Mouse (Mus musculus): ENCODE data around the gene Tomm6. TPM values are rescaled to one million over a fixed set of nuclear protein-coding genes. Genes with fewer than 3 reads are reported as not detected.

Tomm6 gene
- polyA plus RNA-seq, 1 experiment from 2014 or later = 463 TPM

DNA sequence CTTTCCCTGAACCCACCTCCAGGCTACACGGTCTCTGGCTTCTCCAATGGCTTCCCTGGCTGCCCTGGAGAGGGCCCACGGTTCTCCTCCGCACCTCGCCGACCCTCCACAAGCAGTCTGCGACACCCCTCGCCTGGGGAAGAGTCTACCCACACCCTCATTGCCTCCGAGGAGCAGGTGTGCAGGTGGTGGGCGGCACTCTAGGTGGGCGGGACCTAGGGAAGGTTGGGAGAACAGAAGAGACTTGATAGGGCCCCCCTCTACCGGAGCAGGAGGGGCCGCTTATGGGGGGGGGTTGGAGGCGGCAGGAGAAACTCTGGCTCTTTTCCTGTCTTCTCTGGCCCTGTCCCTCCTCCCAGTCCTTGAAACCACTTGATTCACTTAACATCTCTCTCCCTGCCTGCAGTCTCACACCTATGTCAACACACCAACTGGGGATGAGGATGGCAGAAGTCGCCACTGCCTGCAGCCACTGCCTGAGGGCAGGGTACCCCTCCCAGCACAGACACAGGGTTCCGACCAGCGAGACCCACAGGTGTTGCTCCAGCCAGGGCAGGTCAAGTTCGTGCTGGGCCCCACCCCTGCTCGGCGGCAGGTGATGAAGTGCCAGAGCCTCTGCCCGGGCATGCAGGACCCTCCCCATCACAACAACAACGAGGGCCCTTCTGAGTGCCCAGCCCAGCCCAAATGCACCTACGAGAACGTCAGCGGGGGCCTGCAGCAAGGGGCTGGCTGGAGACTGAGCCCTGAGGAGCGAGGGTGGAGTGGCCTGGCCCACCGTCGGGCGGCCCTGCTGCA, 14.6 kb upstream of the Tomm6 start:
- Histone ChIP-seq H3K27ac (ENCODE audit: low read depth) (no peak overlapping the region), H3K9me3 (ENCODE audit: control insufficient read depth, low read length) (no peaks in the 10 kb centered on the region), H3K4me1 (replicated peaks; ENCODE audit: control insufficient read depth, insufficient read depth, low read length) (peaks cover 4% of the 10 kb centered on the region; the same call in 1 of the 2 replicates), H3K4me3 (ENCODE audit: low read depth, low read length) (no peak overlapping the region), H3K27me3 (replicated peaks; ENCODE audit: control insufficient read depth, insufficient read depth, low read length) (no peaks in the 10 kb centered on the region), H3K9ac (ENCODE audit: low read length) (no peak overlapping the region), H3K4me2 (ENCODE audit: low read length) (no peak overlapping the region), H3K36me3 (ENCODE audit: control insufficient read depth, insufficient read depth, low read length) (peaks cover 37% of the 10 kb centered on the region)
- ATAC-seq (replicated peaks; ENCODE audit: low FRiP score, low TSS enrichment, low read depth) (no peak), DNase-seq (ENCODE audit: low spot score) (no peak)
- WGBS = 40% methylated on average over 28 of the region's 28 CpGs

DNA sequence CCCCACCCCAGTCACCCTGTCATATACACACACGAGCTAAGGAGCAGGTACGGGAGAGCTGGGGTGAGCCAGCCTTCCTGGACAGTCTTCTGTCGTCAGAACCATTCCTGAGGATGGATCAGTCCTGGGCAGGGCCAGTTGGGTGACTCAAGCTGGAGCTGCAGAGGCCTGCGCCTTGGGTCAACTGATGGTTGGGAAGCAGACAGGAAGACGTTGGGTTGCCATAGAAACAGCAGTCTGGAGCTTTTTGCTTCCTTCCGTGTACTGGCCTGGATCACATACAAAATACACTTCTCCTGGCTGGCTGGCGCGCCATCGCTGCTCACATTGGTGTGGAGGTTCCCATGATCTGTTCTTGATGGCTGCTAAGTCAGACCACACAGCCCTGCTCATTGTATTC, 13.6 kb upstream of the Tomm6 start:
- DNase-seq (ENCODE audit: low spot score) (no peak), ATAC-seq (replicated peaks; ENCODE audit: low FRiP score, low TSS enrichment, low read depth) (no peak)
- 76% methylated on average over 9 of the region's 9 CpGs for WGBS
- Histone ChIP-seq H3K4me2 (ENCODE audit: low read length) (no peak overlapping the region), H3K36me3 (ENCODE audit: control insufficient read depth, insufficient read depth, low read length) (peaks cover 41% of the 10 kb centered on the region), H3K4me3 (ENCODE audit: low read depth, low read length) (no peak overlapping the region), H3K9ac (ENCODE audit: low read length) (no peak overlapping the region), H3K9me3 (ENCODE audit: control insufficient read depth, low read length) (no peaks in the 10 kb centered on the region), H3K4me1 (replicated peaks; ENCODE audit: control insufficient read depth, insufficient read depth, low read length) (peaks cover 4% of the 10 kb centered on the region; the same call in 1 of the 2 replicates), H3K27ac (ENCODE audit: low read depth) (no peak overlapping the region), H3K27me3 (replicated peaks; ENCODE audit: control insufficient read depth, insufficient read depth, low read length) (no peaks in the 10 kb centered on the region)

GRCm38 (mm10) chr17:47699055-47699454, 10.9 kb upstream of the Tomm6 start:
- no peak overlapping the region for H3K9ac ChIP-seq (ENCODE audit: low read length)
- H3K36me3 ChIP-seq (ENCODE audit: control insufficient read depth, insufficient read depth, low read length) = peaks cover 41% of the 10 kb centered on the region
- no peaks in the 10 kb centered on the region for H3K9me3 ChIP-seq (ENCODE audit: control insufficient read depth, low read length)
- no peak overlapping the region for H3K27ac ChIP-seq (ENCODE audit: low read depth)
- peaks cover 11% of the 10 kb centered on the region; the same call in 1 of the 2 replicates for H3K4me1 ChIP-seq (replicated peaks; ENCODE audit: control insufficient read depth, insufficient read depth, low read length)
- H3K4me2 ChIP-seq (ENCODE audit: low read length) = no peak overlapping the region
- H3K27me3 ChIP-seq (replicated peaks; ENCODE audit: control insufficient read depth, insufficient read depth, low read length) = no peaks in the 10 kb centered on the region
- DNase-seq (ENCODE audit: low spot score) (no peak), ATAC-seq (replicated peaks; ENCODE audit: low FRiP score, low TSS enrichment, low read depth) (no peak)
- no peak overlapping the region for H3K4me3 ChIP-seq (ENCODE audit: low read depth, low read length)
- WGBS = 79% methylated on average over 2 of the region's 2 CpGs

DNA sequence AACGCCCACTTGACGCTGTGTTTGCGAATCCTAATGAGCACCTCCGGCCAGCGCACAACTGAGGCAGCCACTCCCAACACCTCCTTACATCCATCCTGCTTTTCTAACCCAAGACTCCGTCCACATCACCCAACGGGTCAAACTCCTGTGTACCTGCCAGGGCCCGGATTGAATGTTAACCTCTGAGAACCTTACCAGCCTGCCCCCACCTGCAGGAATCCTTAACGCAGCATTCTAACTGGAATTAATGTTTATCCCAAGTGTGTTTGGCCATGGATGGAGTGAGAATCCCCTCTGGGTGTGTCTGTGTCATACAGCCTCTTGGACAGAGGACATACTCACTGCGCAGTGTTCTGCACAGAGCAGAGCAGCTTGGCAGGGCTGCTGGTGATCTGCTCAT, 10.0 kb upstream of the Tomm6 start:
- no peak overlapping the region for H3K4me2 ChIP-seq (ENCODE audit: low read length)
- no peaks in the 10 kb centered on the region for H3K9me3 ChIP-seq (ENCODE audit: control insufficient read depth, low read length)
- H3K36me3 ChIP-seq (ENCODE audit: control insufficient read depth, insufficient read depth, low read length) = peaks cover 37% of the 10 kb centered on the region
- H3K4me1 ChIP-seq (replicated peaks; ENCODE audit: control insufficient read depth, insufficient read depth, low read length) = peaks cover 10% of the 10 kb centered on the region; the same call in 1 of the 2 replicates
- H3K27me3 ChIP-seq (replicated peaks; ENCODE audit: control insufficient read depth, insufficient read depth, low read length) = no peaks in the 10 kb centered on the region
- no peak overlapping the region for H3K4me3 ChIP-seq (ENCODE audit: low read depth, low read length)
- WGBS = 92% methylated on average over 10 of the region's 10 CpGs
- no peak for ATAC-seq (replicated peaks; ENCODE audit: low FRiP score, low TSS enrichment, low read depth)
- no peak overlapping the region for H3K27ac ChIP-seq (ENCODE audit: low read depth)
- DNase-seq (ENCODE audit: low spot score) = no peak
- H3K9ac ChIP-seq (ENCODE audit: low read length) = no peak overlapping the region

DNA sequence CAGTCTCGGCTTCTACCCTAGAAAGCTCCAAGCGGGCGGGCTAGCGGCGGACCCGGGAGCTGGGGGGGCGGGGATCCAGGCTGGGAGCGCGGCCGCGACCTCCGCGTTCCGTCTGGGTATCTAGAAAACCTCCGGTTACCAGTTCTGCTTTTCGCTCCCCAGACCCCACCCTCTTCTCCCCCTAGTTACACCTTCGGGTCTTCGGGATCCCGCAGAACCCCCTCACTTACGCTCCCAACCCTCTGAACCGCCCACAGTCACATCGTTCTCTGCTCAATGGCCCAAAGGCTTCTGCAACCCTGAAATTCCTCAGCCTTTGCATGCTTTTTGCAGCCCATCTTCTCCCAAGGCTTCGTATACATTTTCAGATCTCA, 7.1 kb upstream of the Tomm6 start:
- ATAC-seq (replicated peaks; ENCODE audit: low FRiP score, low TSS enrichment, low read depth) = no peak
- Histone ChIP-seq H3K27me3 (replicated peaks; ENCODE audit: control insufficient read depth, insufficient read depth, low read length) (no peaks in the 10 kb centered on the region), H3K27ac (ENCODE audit: low read depth) (peak overlapping the region; percentile 3; the same call in 1 of the 2 replicates), H3K36me3 (ENCODE audit: control insufficient read depth, insufficient read depth, low read length) (peaks cover 17% of the 10 kb centered on the region; the same call in 1 of the 2 replicates), H3K4me3 (ENCODE audit: low read depth, low read length) (peak overlapping the region; percentile 69), H3K9ac (ENCODE audit: low read length) (peak overlapping the region; percentile 75), H3K9me3 (ENCODE audit: control insufficient read depth, low read length) (no peaks in the 10 kb centered on the region), H3K4me2 (ENCODE audit: low read length) (peak overlapping the region; percentile 56), H3K4me1 (replicated peaks; ENCODE audit: control insufficient read depth, insufficient read depth, low read length) (peaks cover 7% of the 10 kb centered on the region; the same call in 1 of the 2 replicates)
- under 1% methylated on average over 23 of the region's 23 CpGs for WGBS
- DNase-seq (ENCODE audit: low spot score) = peak; percentile 69

DNA sequence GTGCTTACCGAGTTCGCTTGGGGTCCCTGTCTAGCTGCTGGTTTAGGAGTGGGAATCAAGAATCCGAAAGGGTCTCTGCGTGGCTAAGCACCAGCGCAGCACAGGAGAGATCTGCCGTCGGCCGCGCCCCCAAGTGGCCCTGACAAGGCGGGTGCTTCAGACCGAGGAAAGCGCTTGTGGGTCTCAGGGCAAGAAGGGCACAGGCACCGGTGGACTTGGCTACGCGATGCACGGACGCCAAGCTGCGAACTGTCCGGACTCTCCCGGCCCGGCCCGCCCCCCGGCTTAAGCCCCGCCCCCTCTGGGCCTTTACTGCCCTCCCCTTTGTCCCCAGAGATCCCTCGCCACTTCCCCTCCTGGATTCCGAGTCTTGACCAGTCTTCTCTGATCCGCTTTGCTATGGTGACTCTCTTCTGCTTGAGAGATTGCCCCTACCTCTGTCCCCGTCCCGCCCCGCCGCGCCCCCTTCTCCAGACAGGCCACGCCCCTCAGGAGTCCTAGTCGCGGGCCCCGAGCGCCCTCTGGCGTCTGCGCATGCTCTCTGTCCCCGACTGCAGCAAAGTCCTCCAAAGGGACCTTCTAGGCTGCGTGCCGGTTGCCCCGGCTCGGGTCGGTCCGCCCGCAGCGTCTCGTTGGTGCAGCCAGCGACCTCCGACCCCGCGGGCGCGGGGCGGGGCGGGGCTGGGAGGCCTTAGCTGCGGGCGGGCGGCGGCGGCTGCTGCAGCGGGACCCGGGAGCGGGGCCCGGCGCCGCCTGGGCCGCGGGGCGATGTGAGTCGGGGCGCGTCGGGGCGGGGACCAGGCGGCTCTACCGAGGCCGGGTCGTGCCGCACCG, 6.5 kb upstream of the Tomm6 start, which contains the start of gene Prickle4:
Gene Prickle4, minus strand, starts transcription at position 234 of the 834 bp plus-strand sequence.
- H3K27ac ChIP-seq (ENCODE audit: low read depth) = peak within 1 kb of the TSS; percentile 3; the same call in 1 of the 2 replicates
- peaks cover 11% of the 10 kb centered on the region; the same call in 1 of the 2 replicates for H3K36me3 ChIP-seq (ENCODE audit: control insufficient read depth, insufficient read depth, low read length)
- peak within 1 kb of the TSS; percentile 69 for H3K4me3 ChIP-seq (ENCODE audit: low read depth, low read length)
- H3K9ac ChIP-seq (ENCODE audit: low read length) = peak within 1 kb of the TSS; percentile 75
- peaks cover 7% of the 10 kb centered on the region; the same call in 1 of the 2 replicates for H3K4me1 ChIP-seq (replicated peaks; ENCODE audit: control insufficient read depth, insufficient read depth, low read length)
- DNase-seq (ENCODE audit: low spot score) = peak; percentile 99
- H3K27me3 ChIP-seq (replicated peaks; ENCODE audit: control insufficient read depth, insufficient read depth, low read length) = no peaks in the 10 kb centered on the region
- no peaks in the 10 kb centered on the region for H3K9me3 ChIP-seq (ENCODE audit: control insufficient read depth, low read length)
- under 1% methylated on average over 69 of the region's 82 CpGs for WGBS
- H3K4me2 ChIP-seq (ENCODE audit: low read length) = peak within 1 kb of the TSS; percentile 56
- peak; percentile 94 for ATAC-seq (replicated peaks; ENCODE audit: low FRiP score, low TSS enrichment, low read depth)

DNA sequence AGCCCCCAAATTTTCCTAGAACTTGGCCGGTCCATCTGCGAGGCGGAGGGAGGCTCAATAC, 6.1 kb upstream of the Tomm6 start, which contains the start of gene Gm21981:
Gene Gm21981, minus strand, starts transcription at position 14 of the 61 bp plus-strand sequence.
- 0 out of 2 replicates have a peak, but pooled peaks cover 7% of the 10 kb centered on the region for H3K36me3 ChIP-seq (ENCODE audit: control insufficient read depth, insufficient read depth, low read length)
- WGBS = 2% methylated on average over 3 of the region's 3 CpGs
- peaks cover 11% of the 10 kb centered on the region; the same call in 1 of the 2 replicates for H3K4me1 ChIP-seq (replicated peaks; ENCODE audit: control insufficient read depth, insufficient read depth, low read length)
- ATAC-seq (replicated peaks; ENCODE audit: low FRiP score, low TSS enrichment, low read depth) (no peak), DNase-seq (ENCODE audit: low spot score) (no peak)
- peak within 1 kb of the TSS; percentile 3; the same call in 1 of the 2 replicates for H3K27ac ChIP-seq (ENCODE audit: low read depth)
- H3K9me3 ChIP-seq (ENCODE audit: control insufficient read depth, low read length) = no peaks in the 10 kb centered on the region
- peak within 1 kb of the TSS; percentile 69 for H3K4me3 ChIP-seq (ENCODE audit: low read depth, low read length)
- H3K27me3 ChIP-seq (replicated peaks; ENCODE audit: control insufficient read depth, insufficient read depth, low read length) = no peaks in the 10 kb centered on the region
- peak within 1 kb of the TSS; percentile 56 for H3K4me2 ChIP-seq (ENCODE audit: low read length)
- peak within 1 kb of the TSS; percentile 75 for H3K9ac ChIP-seq (ENCODE audit: low read length)

- peak overlapping the region; percentile 69 for H3K4me3 ChIP-seq (ENCODE audit: low read depth, low read length)
- H3K4me1 ChIP-seq (replicated peaks; ENCODE audit: control insufficient read depth, insufficient read depth, low read length) = peaks cover 13% of the 10 kb centered on the region; the same call in 1 of the 2 replicates
- no peaks in the 10 kb centered on the region for H3K9me3 ChIP-seq (ENCODE audit: control insufficient read depth, low read length)
- 38% methylated on average over 13 of the region's 13 CpGs for WGBS
- DNase-seq (ENCODE audit: low spot score) = no peak
- peak overlapping the region; percentile 56 for H3K4me2 ChIP-seq (ENCODE audit: low read length)
- no peaks in the 10 kb centered on the region for H3K27me3 ChIP-seq (replicated peaks; ENCODE audit: control insufficient read depth, insufficient read depth, low read length)
- H3K9ac ChIP-seq (ENCODE audit: low read length) = no peak overlapping the region
- H3K27ac ChIP-seq (ENCODE audit: low read depth) = 0 out of 2 replicates have a peak overlapping the region, but pooled peaks have one; percentile 3
- 0 out of 2 replicates have a peak, but pooled peaks cover 7% of the 10 kb centered on the region for H3K36me3 ChIP-seq (ENCODE audit: control insufficient read depth, insufficient read depth, low read length)
- no peak for ATAC-seq (replicated peaks; ENCODE audit: low FRiP score, low TSS enrichment, low read depth)
Observed at GRCm38 (mm10) chr17:47693671-47694441, 5.7 kb upstream of the Tomm6 start.
